Mouse (Mus musculus) MN1 (cell line): ENCODE measurements around the gene Prox1.

Experiments
- DNase-seq: peaks from one replicate; pipeline ENCODE4 v3.0.0-alpha.2; 2016; ENCODE audit warnings: low spot score

Gene Prox1

GRCm38 (mm10) chr1:190173596-190173995 lies 3.1 kb upstream of the Prox1 start:
- no peak for DNase-seq

GRCm38 (mm10) chr1:190172979-190173461 lies 2.5 kb upstream of the Prox1 start:
- DNase-seq = no peak

DNA sequence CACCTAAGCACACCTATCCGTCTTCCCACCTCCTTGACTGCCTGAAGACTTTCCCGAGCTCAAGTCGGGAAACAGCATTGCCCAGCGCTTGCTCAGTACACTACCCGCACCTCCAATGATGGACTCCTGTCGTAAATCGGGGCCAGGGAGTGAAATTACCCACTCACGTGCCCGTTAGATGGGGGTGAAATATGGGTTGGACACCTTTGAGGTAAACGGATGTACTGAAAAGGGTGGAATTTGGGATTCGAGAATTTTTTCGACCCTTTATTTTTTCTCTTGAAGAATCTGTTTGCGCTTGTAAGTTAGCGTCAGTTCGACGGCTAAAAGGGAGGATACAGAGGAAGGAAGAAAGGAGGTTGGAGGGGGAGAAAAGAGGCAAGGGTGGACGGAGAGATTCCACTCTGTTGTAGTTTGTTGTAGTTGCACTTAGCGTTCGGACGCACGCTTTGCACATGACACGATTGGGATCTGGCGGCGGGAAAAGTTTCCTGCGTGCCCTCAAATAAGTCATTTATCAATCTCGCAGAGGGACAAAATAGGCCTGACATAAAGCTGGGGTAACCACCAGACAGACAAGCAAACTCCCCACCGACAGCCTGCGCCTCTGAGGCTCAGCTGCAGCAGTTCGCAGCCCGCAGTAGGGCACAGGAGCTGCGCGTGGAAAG lies 1.9 kb upstream of the Prox1 start:
- no peak for DNase-seq

DNA sequence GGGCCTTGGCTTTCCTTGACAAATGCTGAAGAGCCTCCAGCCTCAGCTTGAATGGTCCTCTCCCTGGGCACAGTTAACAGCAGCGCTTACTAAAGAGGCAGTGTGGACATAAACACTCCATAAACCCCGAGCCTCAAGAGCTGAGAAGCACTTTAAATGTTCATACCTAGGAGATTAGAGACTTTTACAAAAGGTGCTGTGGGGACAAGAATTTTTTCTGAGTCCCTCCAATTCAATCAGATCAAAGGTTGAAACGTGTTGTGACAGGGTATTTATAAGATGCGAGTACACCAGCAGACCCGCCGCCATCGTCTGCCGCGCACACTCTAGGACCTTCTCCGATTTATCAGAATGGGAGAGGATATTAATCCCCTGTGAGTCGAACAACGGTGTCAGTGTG lies 1.2 kb upstream of the Prox1 start:
- no peak for DNase-seq

- DNase-seq = no peak
Measured at GRCm38 (mm10) chr1:190171341-190171740, 827 bp upstream of the Prox1 start.

DNA sequence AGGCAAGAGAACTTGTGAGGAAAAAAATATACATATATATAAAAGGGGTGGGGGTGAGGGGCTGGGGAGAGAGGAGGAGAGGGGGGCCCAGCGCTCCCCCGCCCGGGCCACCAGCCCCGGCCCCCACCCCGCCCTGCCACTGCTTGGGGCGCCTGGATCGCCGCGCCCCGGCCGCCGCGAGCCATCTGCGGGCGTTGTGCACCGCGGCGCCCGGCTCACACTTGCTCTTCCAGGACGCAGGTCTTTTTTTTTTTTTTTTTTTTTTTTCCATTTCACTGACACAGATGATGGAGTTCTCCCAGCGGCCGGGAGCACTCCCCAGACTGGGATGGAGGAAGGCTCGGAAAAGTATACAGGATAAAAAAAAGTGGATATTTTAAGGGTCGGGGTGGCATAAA lies 304 bp upstream of the Prox1 start:
- DNase-seq = no peak

GRCm38 (mm10) chr1:190168761-190169671 lies 1.5 kb downstream of the Prox1 start:
- DNase-seq = no peak

DNA sequence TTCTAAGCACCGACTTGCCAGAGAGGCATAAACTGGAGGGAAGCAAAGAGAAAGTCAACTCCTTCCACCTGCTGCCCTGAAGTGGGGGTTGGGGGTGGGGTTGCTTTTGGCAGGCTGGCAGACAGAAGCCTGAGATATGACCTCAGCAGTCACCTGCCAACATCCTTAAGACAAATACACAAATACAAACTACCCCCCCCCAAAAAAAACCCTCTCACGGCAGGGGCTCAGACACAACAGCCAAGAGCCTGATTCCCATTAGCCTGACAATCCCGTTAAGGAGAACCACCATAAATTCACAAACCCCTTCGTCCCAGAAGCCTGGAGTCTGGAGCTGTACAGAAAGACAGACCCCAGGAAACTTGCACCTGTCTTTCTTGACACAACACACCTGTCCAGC lies 2.4 kb downstream of the Prox1 start:
- no peak for DNase-seq

DNA sequence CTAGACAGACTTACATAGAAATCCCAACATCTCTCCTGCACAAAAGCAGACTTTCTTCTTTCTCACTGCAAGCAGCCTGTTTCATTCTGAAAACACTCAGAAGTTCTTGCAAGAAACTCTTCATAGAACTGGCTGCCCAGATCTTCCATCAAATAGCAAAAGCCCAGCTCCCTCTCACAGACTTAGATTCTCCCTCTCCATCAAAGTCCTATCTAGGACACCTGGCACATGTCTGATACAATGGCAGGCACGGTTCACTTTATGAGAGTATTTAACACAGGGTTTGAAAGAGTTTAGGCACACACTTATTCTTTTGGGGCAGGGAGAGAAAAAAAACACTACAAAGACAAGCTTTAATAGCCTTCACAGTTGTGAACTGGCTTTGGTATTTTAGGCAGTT lies 2.9 kb downstream of the Prox1 start:
- no peak for DNase-seq

GRCm38 (mm10) chr1:190165511-190165910 lies 5.0 kb downstream of the Prox1 start:
- no peak for DNase-seq

GRCm38 (mm10) chr1:190163471-190163870 lies 7.0 kb downstream of the Prox1 start:
- no peak for DNase-seq

- no peak for DNase-seq
Measured at GRCm38 (mm10) chr1:190161708-190162465, 8.6 kb downstream of the Prox1 start.

DNA sequence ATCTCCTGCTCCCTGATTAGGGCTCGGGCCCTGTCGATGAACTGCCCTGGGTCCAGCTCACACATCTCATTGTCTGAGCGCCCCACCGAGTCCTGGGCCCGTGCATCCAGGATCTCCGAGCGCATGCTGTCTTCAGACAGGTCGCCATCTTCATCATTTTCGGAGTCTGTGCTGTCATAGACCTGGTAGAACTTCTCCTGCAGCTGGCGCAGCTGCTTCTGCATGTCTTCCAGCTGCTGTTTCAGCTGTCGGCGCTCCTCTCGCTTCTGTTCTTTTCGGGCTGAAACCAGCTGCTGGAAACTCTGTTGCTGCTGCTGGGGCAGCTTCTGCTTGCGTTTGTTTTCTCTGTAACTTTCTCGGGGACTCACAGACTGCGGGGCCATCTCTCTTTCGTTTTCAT lies 9.2 kb downstream of the Prox1 start:
- no peak for DNase-seq

DNA sequence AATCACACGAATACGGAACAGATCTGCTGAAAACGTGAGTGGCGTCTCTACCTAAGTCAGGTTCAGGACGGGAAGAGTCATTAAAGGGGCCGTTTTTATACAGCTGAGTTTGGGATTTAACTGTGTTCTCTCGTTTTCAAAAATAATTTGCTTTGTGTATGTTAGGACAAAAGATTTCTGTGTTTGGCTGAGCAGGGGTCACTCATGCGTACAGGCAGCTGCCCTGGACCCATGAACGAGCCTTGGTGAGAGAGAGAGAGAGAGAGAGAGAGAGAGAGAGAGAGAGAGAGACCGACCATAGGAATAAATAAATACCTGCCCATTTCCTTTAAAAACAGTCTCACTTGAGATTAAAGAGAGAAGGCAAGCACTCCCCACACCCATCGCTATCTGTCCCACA lies 11.1 kb downstream of the Prox1 start:
- DNase-seq = no peak

DNA sequence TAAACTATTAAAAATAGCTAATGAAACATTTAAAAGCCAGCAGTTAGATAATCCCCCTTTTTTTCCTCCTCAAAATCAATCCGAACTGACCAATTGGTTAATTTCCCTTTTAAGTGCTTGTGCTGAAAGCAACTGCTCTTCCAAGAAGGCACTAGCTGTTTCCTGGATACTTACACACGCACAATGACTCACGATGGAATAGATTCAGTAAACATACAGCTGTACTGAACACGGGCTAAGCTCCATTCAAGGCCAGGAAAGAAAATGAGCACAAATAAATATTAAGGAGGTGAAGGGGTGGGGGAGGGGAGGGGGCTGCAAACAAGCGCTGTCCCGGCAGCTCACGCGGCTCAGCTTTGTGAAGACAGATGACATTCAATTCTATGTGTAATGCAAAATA lies 14.8 kb downstream of the Prox1 start:
- no peak for DNase-seq

- no peak for DNase-seq
Measured at GRCm38 (mm10) chr1:190155021-190155420, 15.5 kb downstream of the Prox1 start.

- no peak for DNase-seq
Measured at GRCm38 (mm10) chr1:190154292-190154691, 16.2 kb downstream of the Prox1 start.

DNA sequence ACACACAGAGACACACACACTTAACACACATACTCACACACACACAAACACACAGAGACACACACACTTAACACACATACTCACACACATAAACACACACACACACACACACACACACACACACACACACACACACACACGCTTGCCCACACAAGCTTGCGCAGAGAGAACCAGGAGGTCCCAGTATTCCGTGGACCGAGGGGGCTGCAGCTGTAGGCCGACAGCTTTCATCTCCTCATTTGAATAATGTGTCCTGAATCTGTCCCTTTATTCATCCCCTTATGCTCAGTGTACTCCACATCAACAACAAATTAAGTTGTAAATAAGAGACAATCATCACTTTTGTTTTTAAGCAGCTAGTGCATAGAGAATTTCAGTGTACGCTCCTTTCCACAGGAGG lies 17.9 kb downstream of the Prox1 start:
- DNase-seq = no peak

DNA sequence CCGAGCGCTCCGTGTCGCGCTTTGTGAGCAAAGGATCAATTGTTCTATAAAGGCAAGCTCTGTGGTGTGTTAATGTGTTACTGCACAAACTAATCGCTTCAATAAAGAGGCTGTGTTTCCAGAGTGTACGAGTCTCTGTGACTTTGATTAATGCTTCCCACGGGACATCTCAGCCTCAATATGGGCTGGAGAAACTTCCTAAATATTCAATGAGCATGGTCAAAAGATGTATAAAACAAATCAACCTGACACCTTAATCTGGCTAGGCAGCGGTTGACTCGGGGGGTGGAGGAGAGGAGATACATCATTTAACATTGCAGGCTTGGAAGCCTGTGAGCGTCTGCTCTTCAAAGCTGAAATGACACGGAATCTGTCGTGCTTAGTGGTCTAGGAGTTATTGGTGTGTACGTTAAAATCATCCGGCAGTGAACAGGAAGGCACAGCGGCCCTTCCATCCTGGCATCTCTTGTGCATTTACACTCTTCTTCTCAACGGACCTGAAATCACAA lies 21.2 kb downstream of the Prox1 start:
- no peak for DNase-seq

GRCm38 (mm10) chr1:190148661-190149232 lies 21.8 kb downstream of the Prox1 start:
- DNase-seq = no peak

GRCm38 (mm10) chr1:190147816-190148215 lies 22.7 kb downstream of the Prox1 start:
- no peak for DNase-seq

GRCm38 (mm10) chr1:190144416-190144815 lies 26.1 kb downstream of the Prox1 start:
- DNase-seq = no peak
